Mouse (Mus musculus) adrenal gland, postnatal 0 days (tissue): ENCODE data around the gene Urb2. TPM values are rescaled to one million over a fixed set of nuclear protein-coding genes. Genes with fewer than 3 reads are reported as not detected.

Experiments used
- microRNA-seq: library from miRNA; unstranded; fragments of <30 nt; microRNA quantifications from one replicate; pipeline ENCODE4, GENCODE M21; 2016; ENCODE audit warnings: borderline replicate concordance; ENCODE audit not compliant: insufficient number of aligned reads
- polyA plus RNA-seq: library from polyadenylated mRNA; unstranded; fragments of >200 nt; fragmentation: Nextera tagmentation; extraction: Ambion mirVana; gene quantifications from 2 replicates; pipeline ENCODE4 v1.2.1, GENCODE M21; 2015

Urb2 gene
- 1.1 and 1.9 TPM in 2 replicates for polyA plus RNA-seq

DNA sequence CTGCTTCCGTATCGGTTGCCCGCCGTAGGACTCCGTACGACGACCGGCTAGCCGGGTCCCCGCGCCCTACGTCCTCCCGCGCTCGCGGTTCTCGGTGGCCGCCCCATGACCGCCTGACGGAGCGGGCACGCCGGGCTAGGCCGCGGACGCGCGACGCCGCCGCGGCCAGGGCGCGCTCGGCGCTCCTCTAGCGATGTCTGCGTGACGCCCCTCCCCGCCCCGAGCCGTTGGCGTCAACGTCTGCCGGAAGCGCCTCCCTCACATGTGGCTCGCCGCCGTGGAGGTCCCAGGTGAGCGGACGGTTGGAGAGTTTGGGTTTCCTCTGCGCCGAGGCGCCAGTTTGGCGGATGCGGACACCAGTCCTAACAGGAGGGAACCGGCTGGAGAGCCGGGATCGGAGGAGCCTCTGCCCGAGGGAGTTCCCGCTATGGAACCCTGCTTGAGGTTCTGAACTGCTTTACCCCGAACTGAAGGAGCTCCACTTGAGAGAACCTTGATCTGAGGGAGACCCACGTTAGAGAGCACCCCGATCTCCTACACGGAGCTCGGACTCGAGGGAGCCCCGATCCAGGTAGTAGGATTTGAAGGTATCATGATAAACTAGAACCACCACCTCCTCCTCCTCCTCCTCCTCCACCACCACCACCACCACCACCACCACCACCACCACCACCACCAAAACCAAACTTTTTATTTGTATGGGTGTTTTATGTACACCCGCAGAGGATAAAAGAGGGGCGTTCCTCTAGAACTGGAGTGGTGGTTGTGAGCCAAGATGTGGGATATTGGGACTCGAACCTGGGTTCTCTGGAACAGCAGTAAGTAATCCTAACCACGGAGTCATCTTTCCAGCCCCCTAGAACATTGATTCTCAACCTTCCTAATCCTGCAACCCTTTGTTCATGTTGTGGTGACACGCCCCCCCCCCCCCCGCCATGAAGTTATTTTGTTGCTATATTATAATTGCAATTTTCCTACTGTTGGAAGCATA is at the start of gene Urb2, which contains the start of gene Taf5l:
TSS of gene Urb2 (plus strand) at position 272 of the 991 bp plus-strand sequence.
TSS of gene Taf5l (minus strand) at position 161 of the 991 bp plus-strand sequence.

DNA sequence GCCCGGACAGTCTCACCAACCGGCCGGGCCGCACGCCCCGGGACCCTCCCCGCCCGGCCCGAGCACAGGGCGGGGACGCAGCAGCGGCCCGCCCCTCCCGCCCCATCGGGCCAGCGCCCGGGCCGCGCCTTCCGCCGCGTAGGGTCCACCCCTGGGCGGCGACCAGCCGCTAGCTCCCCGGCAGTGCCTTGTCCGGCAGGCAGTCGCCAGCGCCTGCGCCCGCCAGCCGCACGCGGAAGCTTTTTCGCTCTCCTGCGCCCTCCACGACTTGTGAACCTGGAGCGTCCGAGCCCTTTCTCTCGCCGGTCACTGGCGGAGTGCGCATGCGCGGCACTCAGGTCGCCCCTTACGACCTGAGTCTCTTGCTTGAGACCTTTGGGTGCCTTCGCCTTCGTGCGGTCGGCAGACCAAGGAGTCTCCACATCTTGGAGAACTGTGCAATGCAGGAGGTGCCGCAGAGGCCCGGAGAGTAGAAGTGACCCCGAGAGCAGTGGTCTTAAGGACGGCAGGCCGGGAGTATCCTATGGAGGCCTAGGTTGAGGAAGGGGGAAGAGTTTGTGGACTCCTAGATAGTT is 38.4 kb upstream of the Urb2 start, which contains the start of gene Abcb10:
TSS of gene Abcb10 (minus strand) at position 297 of the 575 bp plus-strand sequence.

Small RNA genes within 50 kb of the gene (microRNA-seq; reads per million reads assigned to microRNA genes)
- gene Mir1967, result not detected

Other genes starting within 250 kb of the Urb2 start
- 38.1 and 47.8 TPM in 2 replicates for gene Rab4a, start 215.5 kb upstream of the Urb2 start, polyA plus RNA-seq
- gene Ccsap, start 161.3 kb upstream of the Urb2 start, polyA plus RNA-seq, result 2.3 and 4.0 TPM in 2 replicates
- 64.0 and 216 TPM in 2 replicates for gene Acta1, start 126.8 kb upstream of the Urb2 start, polyA plus RNA-seq
- gene Nup133, start 72.2 kb upstream of the Urb2 start, polyA plus RNA-seq, result 11.5 and 15.4 TPM in 2 replicates
- gene Abcb10, start 38.4 kb upstream of the Urb2 start, polyA plus RNA-seq, result 10.5 and 12.6 TPM in 2 replicates
- 16.4 and 20.7 TPM in 2 replicates for gene Taf5l, start 111 bp upstream of the Urb2 start, polyA plus RNA-seq
- 48.3 and 55.6 TPM in 2 replicates for gene Galnt2, start 209.9 kb downstream of the Urb2 start, polyA plus RNA-seq